Mouse (Mus musculus) CD4-positive helper T cell, adult 2 months (primary cell): ENCODE measurements around the gene Luc7l2.
A peak's percentile ranks its signal among the peaks of the same experiment; 100 is the strongest.

Experiments used
- DNase-seq: peaks from one replicate; pipeline ENCODE4 v3.0.0-alpha.2; 2012; ENCODE audit warnings: low read depth, missing footprints, low spot score

The Luc7l2 gene

DNA sequence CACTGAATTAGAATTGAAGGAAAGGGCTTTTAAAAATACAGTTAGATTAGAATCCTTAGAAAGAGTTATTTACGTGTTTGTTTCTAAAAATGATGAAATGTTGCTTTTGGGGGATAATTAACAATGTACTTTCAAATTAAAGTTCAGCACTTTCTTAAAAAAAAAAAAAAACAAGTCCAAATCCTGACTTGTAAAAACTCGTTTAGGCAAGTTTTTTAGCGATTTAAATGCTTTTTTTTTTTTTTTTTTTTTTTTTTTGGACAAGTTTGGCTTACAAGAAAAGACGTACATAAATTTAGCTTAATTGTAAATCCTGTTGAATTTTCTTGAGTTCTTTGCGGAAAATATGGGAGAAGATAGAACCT is 1.5 kb downstream of the Luc7l2 start:
- DNase-seq: no peak

DNA sequence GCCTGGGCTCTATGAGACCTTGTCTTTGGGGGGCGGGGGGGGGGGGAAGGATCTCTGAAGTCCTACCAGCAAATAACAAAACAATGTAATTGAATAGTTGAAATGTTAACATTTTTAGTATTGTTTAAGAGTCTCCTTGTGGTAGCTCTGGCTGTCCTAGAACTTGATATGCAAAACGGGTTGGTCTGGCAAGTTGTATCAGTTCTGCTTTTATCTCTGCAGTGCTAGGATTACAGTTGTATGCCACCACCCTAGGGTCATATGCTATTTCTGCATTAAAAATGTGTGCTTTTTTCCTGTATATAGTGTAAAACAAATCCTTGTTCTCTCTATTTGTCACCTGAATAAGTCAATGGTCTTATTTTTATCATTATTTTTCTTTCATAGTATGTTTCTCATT is 25.0 kb downstream of the Luc7l2 start:
- no peak for DNase-seq

DNA sequence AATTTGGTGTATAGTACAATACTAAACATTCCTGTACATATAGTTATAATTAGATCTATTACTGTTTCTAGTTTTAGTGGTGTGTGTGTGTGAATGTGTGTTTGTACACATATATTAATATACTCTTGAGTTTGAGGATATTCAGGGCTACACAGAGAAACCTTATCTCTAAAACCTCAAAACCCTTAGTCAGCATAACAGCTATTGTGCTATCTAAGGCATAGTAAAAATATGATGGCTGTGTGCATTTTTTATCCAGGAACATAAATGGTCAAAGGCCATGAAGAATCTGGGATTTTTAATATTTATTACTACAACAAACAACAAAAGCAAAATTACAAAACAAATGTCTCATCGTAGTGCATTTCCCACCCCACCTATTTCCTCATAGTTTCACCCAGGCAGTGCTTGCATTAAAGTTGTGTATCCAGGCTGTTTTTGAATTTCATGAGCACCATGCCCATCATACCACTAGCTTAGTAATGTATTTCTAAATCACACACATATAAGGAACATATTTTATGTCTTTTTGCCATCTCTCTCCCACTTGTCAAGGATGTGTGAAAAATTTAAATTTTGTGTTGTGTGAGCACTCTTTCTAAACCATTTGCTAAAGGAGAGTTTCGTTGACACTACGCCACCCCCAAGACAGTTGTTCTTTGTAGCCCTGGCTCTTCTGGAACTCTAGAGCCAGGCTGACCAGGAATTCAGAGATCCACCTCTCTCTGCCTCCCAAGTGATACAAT is 29.2 kb downstream of the Luc7l2 start:
- no peak for DNase-seq

DNA sequence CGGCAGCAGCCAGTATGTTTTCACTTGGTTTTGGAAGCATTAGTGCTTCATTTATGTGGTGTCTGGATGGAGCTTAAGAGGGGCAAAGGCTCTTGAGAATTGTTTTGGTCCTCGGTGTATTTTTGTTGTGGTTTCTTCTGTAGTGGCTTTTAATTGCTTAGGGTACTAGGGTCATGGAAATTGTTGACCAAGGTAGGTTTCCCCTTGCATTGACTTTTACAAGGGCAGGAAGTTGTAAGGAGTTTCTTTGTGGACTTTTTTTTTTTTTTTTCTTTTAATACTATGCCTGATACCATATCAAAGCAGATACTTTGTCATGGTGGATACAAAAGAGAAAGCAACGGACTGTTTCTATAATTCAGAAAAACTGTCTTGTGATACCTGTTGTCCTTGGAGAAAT is 30.6 kb downstream of the Luc7l2 start:
- peak; percentile 55 for DNase-seq

DNA sequence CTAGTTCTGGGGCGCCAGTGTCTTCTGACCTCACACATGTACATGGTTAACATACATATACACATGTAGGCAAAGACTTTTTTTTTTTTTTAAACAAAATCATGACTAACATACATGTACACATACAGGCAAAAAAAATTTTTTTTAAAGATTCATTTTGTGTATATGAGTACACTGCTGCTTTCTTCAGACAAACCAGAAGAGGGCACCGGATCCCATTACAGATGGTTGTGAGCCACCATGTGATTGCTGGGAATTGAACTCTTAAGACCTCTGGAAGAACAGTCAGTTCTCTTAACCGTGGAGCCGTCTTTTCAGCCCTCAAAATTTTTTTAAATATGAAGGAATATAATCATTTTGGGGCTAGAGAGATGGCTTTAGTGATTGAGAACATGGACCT is 46.3 kb downstream of the Luc7l2 start:
- no peak for DNase-seq

DNA sequence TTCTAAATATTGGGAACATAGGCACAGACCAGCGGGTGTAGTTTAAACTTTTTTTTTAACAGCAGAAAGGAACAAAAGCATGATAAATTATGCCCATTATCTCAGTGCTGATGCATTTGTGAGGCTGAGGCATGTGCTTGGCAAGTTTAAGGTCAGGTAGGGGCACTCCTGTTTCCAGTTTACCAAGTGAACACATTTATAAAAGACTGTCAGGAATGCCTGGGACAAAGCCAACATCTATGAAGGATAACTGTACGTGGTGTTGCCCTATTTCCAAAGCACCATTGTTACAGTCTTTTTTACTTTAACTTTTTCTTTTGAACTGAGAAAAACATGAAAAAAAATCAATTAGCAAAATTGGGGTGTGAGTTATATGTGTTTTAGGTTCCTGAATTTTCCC is 58.8 kb downstream of the Luc7l2 start:
- DNase-seq: no peak

DNA sequence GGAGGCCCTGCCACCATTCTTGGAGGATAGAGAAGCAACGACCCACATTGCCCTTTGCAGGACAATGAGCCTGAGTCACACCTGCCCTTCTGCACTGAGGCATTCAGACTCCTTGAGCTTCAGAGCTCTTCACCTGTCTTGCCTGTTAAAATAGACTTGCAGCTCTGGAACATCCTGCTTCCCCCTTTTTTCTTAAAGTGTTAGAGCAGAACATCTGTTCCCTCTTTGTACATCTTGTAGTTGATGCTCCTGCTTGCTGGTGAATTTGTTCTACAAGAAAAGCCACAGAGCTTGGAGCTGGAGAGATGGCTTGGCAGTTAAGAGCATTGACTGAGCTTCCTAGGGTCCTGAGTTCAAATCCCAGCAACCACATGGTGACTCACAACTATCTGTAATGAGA is 71.3 kb downstream of the Luc7l2 start:
- no peak for DNase-seq

DNA sequence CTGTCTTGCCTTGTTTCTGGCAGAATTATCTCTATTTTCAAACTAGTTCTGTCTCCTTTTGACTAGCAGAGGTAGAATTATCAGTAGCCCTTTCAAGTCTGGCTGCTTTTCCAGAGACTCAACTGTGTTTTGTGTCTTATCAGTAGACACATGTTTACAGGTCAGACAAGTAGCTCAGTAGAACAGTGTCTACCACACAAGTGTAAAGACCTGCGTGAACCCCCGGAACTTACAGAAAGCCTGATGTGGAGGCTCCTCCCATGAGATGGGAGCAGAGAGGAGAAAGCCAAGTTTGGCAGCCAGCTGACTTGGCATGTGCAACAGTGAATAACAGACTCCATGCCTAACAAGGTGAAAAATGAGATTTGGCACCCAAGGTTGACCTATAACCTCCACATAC is 72.3 kb downstream of the Luc7l2 start:
- DNase-seq: no peak

DNA sequence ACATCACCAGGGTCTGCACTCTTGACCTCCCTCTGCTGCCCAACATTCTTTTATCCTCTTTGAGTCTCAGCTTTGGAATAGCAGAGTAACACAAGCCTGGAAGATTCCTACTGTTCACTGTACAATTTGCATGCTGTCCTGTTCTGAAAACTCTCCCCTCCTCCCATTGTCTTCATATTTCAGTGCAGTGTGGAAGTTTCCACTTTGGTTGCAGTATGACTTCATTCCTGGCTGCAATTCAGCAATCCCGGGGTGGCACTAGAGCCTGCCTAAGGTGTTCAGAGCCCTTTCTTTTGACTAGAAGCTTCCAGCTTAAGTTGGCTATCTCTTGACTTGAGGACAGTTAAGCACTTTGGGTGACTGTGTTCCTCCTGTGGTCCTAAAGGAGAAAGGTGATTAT is 73.3 kb downstream of the Luc7l2 start:
- no peak for DNase-seq

DNA sequence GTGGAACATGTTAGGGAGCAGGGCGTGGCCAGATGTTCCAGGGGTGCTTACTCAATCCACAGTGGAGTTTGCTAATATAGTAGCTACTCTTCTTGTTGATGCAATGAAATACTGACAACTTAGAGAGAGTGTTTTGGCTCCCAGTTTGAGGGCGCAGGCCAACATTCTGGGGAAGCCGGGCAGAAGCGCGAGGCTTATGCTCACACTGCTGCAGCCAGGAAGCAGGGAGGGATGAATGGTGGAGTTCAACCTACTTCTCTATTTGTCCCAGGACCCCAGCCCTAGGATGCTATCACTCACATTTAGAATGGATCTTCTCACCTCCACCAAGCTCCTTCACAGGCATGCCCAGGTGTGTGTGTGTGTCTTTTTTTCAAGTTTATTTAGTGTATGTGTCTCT is 75.0 kb downstream of the Luc7l2 start:
- DNase-seq: no peak

DNA sequence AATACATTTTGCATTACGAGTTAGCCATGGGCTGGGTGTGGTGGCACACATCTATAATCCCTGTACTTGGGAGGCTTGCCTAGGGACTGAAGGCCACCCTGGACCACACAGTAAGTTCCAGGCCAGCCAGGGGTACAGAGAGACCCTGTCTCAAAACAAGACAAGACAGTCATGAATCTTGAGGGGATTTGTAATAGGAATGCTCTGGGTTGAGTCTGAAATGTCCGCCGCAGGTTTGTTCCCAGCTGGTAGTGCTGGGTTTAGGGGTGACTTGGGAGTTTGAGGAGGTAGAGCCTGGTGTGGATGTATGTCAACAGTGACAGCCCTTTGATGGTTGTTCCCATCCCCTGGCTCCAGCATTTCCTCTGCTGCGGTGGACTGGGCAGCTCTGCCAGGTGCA is 75.9 kb downstream of the Luc7l2 start:
- DNase-seq: no peak

DNA sequence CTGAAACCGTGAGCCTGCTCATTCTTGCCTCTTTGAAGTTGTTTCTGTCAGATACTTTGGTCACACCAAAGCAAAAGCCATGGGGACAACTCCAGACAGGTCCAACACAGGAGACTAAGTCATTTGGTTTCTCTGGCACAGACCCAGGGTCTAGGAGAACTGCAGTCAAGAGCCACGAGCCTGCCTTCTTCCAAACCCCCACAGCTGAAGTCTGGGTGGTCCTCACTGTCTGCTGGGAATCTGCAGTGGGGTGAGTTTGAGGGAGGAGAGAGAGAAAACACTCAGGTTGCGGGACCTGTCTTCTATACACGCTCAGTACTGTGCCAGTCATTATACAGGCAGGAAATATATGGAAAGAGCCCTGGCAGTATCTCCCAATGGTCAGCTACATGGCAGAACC is 76.4 kb downstream of the Luc7l2 start:
- no peak for DNase-seq

DNA sequence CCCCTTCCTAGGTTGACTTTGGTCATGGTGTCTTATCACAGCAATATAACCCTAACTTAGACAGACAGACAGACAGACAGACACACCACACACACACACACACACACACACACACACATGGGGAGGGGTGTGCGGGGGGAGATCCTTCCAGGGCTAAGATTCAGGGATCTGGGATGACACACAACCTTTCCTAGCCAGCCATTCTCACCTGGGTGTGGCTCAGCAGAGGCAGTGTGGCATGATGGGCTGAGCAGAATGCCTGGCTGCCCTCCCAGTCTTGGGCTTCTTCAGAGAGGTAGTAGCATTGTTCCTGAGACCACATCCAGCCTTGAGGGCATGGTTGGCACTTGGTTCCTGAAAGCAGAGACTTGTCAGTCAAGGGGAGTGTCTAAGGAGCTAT is 78.4 kb downstream of the Luc7l2 start:
- no peak for DNase-seq

DNA sequence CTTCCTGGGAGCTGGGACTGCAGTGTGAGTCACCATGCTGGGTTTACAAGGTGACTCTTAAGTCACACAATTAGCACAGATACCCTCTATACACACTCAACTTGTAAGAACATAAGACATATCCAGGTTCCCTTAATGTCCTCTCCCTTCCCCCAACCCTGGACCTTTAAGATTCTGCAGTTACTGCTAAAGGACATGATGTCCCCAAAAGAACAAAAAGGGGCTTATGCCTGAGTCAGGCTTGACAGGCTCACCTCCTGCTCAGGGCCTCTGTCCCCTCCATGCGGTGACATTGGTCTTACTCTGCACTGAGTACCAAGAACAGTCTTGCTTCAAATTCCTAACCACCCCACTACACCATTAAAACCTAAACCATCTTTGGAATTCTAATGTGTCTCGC is 81.7 kb downstream of the Luc7l2 start:
- no peak for DNase-seq

DNA sequence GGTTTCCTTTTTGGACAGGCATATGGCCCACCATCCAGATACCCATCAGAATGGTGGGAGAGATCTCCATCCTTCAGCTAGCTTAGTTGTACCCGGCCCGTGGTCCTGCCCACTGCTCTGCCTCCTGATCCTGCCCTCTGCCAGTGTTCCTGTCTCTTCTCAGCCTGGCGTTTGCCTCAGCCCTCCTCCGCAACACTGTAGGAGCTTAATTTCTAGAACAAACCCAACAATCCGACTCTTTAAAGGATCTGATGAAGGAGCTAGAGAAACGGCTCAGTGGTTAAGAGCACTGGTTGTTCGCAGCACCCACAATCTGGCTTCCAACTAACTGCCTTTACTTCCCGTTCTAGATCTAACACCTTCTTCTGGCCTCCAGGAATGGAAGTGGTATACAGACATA is 83.3 kb downstream of the Luc7l2 start:
- DNase-seq: no peak

DNA sequence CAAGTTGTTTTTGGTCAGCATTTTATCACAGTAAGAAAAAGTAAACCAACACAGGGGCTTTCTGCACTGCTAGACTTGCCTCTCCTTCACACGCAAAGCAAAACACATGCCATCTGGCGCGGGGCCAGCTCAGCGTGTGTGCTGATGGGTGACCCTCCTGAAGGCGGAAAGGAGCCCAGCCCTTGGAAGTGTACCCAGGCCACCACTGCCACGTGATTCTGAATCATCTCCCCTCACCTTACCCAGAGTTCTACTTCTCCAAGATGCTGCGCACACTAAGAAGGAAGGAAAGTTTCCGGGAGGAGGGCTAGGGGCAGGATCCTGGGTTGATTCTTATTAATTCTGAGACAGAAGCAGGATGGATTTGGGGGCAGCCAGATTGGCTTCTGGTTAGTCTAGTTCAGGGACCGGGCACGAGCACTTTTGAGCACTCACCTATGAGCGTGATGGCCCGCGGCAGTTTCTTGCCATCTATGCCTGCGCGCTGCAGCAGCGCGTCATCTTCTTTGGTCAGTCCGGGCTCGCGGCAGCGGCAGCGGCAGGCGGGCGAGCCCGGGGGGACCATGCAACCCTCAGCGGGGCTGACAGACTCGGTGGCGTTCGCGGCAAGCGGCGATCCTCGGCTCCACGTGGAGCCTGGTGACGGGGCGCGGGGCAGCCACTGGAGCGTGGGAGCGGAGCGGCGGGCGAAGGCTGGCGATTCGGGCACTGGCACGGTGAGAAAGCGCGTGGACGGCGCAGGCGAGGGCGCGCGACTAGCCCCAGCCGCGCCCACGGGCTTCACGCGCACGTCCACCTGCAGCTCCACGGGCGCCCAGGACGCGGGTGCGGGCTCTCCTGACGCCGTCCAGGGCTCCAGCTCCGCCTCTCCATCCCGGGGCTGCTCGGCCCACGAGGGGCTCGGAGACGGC is 85.1 kb downstream of the Luc7l2 start:
- DNase-seq: peak; percentile 31

DNA sequence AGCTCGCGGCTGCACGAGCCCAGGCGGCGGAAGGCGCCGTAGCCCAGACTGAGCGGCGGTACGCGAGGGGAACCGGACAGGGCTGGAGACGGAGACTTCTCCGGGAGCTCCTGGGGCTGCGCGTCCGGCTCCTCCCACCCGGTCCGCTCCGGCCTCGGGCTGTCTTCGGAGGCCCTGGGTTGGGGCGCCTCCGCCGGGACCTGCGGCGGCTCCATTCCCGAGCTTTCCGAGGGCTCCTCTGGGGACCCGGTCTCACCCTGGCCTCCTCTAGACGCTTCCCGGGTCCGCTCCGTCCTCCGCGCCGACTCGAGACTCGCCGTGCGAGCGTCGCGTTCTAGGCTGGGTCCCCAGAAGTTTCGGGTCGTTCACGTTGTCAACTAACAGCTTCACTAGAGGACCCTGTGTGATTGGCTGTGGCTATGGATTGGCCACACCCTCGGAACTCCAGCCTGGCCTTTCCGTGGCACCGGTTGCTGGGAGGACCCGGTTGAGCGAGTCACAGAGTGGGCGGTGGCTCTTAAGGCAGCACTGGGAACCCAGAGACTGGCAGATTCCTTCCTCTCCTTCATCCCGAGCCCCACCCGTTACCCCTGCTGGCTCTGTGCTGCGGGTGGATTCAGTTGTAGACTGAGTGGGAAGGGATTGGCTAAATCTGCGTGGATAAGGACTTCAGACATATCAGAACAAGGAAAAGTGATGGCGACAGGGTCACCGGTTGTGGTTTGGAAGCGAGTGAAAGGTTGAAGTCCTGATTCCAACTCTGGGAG is 85.9 kb downstream of the Luc7l2 start, which contains the start of gene Klrg2:
Gene Klrg2, minus strand, starts transcription at position 391 of the 767 bp plus-strand sequence.
- peak; percentile 14 for DNase-seq

DNA sequence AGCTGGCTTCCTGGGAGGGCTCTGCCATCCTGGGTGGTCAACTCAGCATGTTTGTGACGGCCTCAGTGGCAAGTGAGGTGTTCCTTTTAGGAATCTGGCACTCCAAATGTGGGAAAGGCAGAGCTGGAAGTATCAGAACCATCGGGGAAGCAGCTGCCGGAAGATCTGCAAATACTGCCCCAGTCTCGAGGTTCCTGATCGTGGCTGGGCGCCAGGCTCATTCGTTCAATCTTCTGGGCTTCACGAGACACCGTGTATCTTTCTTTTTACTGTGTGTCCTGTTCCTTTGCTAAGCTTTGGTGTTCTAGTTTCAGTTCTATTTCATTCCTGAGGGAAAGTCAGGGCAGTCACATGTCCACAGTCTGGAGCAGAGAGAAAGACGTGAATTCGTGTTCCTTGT is 89.3 kb downstream of the Luc7l2 start:
- no peak for DNase-seq

DNA sequence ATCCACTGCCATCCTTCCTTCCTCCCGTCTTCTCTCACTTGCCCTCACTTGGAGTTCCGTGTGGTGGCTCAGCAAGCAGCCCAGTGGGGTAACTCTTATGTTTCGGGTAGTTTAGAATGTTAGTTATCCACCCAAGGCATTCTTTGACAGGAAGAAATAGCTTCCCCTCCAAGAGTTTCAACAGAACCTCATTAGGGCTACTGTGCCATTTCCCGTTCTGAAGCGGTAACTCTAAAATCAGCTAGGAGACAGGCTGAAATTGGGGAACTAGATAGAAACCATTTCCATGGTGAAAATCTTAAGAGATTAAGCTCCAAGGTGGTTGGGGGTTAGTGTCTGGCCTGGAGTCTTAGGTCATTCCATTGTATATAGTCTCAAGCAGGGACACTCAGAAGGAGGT is 90.1 kb downstream of the Luc7l2 start:
- DNase-seq: no peak

DNA sequence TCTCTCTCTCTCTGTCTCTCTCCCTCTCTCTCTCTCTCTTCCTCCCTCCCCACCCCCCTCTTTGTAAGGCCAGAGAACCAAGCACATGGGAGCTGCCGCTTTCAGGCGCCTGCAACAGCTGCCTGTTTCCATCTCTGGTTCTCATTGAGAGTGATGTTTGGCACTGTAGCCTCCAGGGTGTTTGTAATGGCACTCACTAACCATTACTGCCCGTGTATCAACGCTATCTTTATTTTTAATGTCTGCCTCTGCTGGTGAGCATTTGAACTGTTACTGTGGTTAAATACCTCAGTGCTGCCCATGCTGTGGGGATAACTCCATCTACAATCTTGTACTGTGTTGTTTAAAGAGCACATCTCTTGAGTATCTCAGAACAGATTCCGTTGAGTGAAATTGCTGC is 90.5 kb downstream of the Luc7l2 start:
- DNase-seq: no peak

DNA sequence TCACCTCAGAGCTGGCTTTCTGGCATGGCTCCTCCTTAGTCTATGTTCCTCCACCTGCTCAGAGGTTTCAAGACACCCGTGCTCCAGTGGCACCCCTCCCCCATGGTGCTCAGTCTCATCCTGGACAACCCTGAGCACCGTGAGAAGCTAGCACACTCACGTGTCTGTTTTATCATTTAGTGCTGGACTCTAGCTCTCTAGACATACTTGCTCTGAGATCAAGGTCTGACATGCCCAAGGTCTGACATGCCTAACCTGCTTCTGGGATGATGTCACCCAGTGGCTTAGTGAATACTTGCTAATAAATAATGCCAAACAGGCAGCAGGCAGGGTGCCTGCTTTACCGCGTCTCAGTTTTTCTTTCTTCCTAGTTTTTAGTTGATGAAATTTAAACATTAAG is 91.5 kb downstream of the Luc7l2 start:
- no peak for DNase-seq

DNA sequence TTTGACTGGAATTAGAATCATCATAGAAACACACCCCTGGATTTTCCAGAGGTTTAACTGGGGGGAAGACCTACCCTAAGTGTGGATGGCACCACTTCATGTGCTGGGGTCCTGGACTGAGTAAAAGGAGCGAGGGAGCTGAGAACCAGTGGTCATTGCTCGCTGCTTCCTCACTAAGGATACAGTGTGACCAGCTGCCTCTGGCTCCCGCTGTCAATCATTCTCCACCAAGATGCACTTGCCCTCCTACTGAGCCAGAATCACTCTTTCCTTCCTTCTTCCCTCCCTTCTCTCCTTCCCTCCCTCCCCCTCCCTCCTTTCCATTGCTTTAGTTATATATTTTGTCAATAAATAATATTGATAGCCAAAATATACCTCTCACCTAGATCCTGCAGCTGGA is 91.9 kb downstream of the Luc7l2 start:
- DNase-seq: no peak
